Mouse (Mus musculus): Measurements from ENCODE around the gene Tlk2. TPM values are rescaled to one million over a fixed set of nuclear protein-coding genes. Genes with fewer than 3 reads are reported as not detected.

The Tlk2 gene
- polyA plus RNA-seq, 1 experiment: 5.3 TPM

GRCm38 (mm10) chr11:105323530-105323929 is 144.9 kb downstream of the Tlk2 start:
- H3K27ac ChIP-seq (ENCODE audit: insufficient read depth, low read depth, low read length): no peak overlapping the region
- H3K4me3 ChIP-seq (ENCODE audit: low read depth, low read length): no peak overlapping the region
- H3K36me3 ChIP-seq (ENCODE audit: control insufficient read depth, insufficient read depth, low read length): no peaks in the 10 kb centered on the region
- H3K4me1 ChIP-seq (ENCODE audit: control insufficient read depth, insufficient read depth, insufficient read length, low read length): no peaks in the 10 kb centered on the region
- no peaks in the 10 kb centered on the region for H3K27me3 ChIP-seq (ENCODE audit: control insufficient read depth, insufficient read depth, low read length)
- no peak for TF ChIP-seq CTCF (IDR thresholded peaks at IDR 0.05; ENCODE audit: extremely low read depth, insufficient read length, insufficient replicate concordance, low read depth, low read length)
- WGBS: 75% methylated on average over 5 of the region's 5 CpGs

GRCm38 (mm10) chr11:105327101-105327500 is 148.5 kb downstream of the Tlk2 start:
- H3K4me1 ChIP-seq (ENCODE audit: control insufficient read depth, insufficient read depth, insufficient read length, low read length): no peaks in the 10 kb centered on the region

GRCm38 (mm10) chr11:105329962-105330361 is 151.4 kb downstream of the Tlk2 start:
- H3K4me3 ChIP-seq (ENCODE audit: low read depth, low read length): no peak overlapping the region
- no peak overlapping the region for H3K27ac ChIP-seq (ENCODE audit: insufficient read depth, low read depth, low read length)
- no peaks in the 10 kb centered on the region for H3K36me3 ChIP-seq (ENCODE audit: control insufficient read depth, insufficient read depth, low read length)
- WGBS: 51% methylated on average over 9 of the region's 9 CpGs
- H3K27me3 ChIP-seq (ENCODE audit: control insufficient read depth, insufficient read depth, low read length): no peaks in the 10 kb centered on the region
- H3K4me1 ChIP-seq (ENCODE audit: control insufficient read depth, insufficient read depth, insufficient read length, low read length): no peaks in the 10 kb centered on the region
- TF ChIP-seq POLR2A (IDR thresholded peaks at IDR 0.05; ENCODE audit: low read depth, low read length) (no peak), CTCF (IDR thresholded peaks at IDR 0.05; ENCODE audit: extremely low read depth, insufficient read length, insufficient replicate concordance, low read depth, low read length) (no peak)

More at GRCm38 (mm10) chr11:105327101-105327500, 148.5 kb downstream of the Tlk2 start:
- no peak overlapping the region for H3K4me3 ChIP-seq (ENCODE audit: low read depth, low read length)
- no peak overlapping the region for H3K27ac ChIP-seq (ENCODE audit: insufficient read depth, low read depth, low read length)
- TF ChIP-seq CTCF (IDR thresholded peaks at IDR 0.05; ENCODE audit: extremely low read depth, insufficient read length, insufficient replicate concordance, low read depth, low read length) (no peak), POLR2A (IDR thresholded peaks at IDR 0.05; ENCODE audit: low read depth, low read length) (no peak)
- no peaks in the 10 kb centered on the region for H3K27me3 ChIP-seq (ENCODE audit: control insufficient read depth, insufficient read depth, low read length)
- 87% methylated on average over 3 of the region's 3 CpGs for WGBS
- H3K36me3 ChIP-seq (ENCODE audit: control insufficient read depth, insufficient read depth, low read length): no peaks in the 10 kb centered on the region

GRCm38 (mm10) chr11:105331129-105331528 is 152.5 kb downstream of the Tlk2 start:
- no peaks in the 10 kb centered on the region for H3K27me3 ChIP-seq (ENCODE audit: control insufficient read depth, insufficient read depth, low read length)
- H3K4me3 ChIP-seq (ENCODE audit: low read depth, low read length): no peak overlapping the region
- TF ChIP-seq CTCF (IDR thresholded peaks at IDR 0.05; ENCODE audit: extremely low read depth, insufficient read length, insufficient replicate concordance, low read depth, low read length): no peak
- TF ChIP-seq POLR2A (IDR thresholded peaks at IDR 0.05; ENCODE audit: low read depth, low read length): no peak
- H3K27ac ChIP-seq (ENCODE audit: insufficient read depth, low read depth, low read length): no peak overlapping the region
- no peaks in the 10 kb centered on the region for H3K4me1 ChIP-seq (ENCODE audit: control insufficient read depth, insufficient read depth, insufficient read length, low read length)
- no peaks in the 10 kb centered on the region for H3K36me3 ChIP-seq (ENCODE audit: control insufficient read depth, insufficient read depth, low read length)
- WGBS: 65% methylated on average over 3 of the region's 3 CpGs

- no peak overlapping the region for H3K4me3 ChIP-seq (ENCODE audit: low read depth, low read length)
- TF ChIP-seq CTCF (IDR thresholded peaks at IDR 0.05; ENCODE audit: extremely low read depth, insufficient read length, insufficient replicate concordance, low read depth, low read length) (no peak), POLR2A (IDR thresholded peaks at IDR 0.05; ENCODE audit: low read depth, low read length) (no peak)
- 26% methylated on average over 10 of the region's 10 CpGs for WGBS
- no peaks in the 10 kb centered on the region for H3K4me1 ChIP-seq (ENCODE audit: control insufficient read depth, insufficient read depth, insufficient read length, low read length)
- no peaks in the 10 kb centered on the region for H3K27me3 ChIP-seq (ENCODE audit: control insufficient read depth, insufficient read depth, low read length)
- no peaks in the 10 kb centered on the region for H3K36me3 ChIP-seq (ENCODE audit: control insufficient read depth, insufficient read depth, low read length)
- no peak overlapping the region for H3K27ac ChIP-seq (ENCODE audit: insufficient read depth, low read depth, low read length)
These were observed 153.1 kb downstream of the Tlk2 start for GRCm38 (mm10) chr11:105331732-105332131.

GRCm38 (mm10) chr11:105332468-105332867 is 153.9 kb downstream of the Tlk2 start:
- no peaks in the 10 kb centered on the region for H3K36me3 ChIP-seq (ENCODE audit: control insufficient read depth, insufficient read depth, low read length)
- no peaks in the 10 kb centered on the region for H3K4me1 ChIP-seq (ENCODE audit: control insufficient read depth, insufficient read depth, insufficient read length, low read length)
- 57% methylated on average over 8 of the region's 8 CpGs for WGBS
- H3K27ac ChIP-seq (ENCODE audit: insufficient read depth, low read depth, low read length): no peak overlapping the region
- TF ChIP-seq CTCF (IDR thresholded peaks at IDR 0.05; ENCODE audit: extremely low read depth, insufficient read length, insufficient replicate concordance, low read depth, low read length): peak; percentile 23; the same call in 1 of the 2 replicates
- TF ChIP-seq POLR2A (IDR thresholded peaks at IDR 0.05; ENCODE audit: low read depth, low read length): no peak
- H3K27me3 ChIP-seq (ENCODE audit: control insufficient read depth, insufficient read depth, low read length): no peaks in the 10 kb centered on the region
- H3K4me3 ChIP-seq (ENCODE audit: low read depth, low read length): no peak overlapping the region

Other genes starting within 250 kb of the Tlk2 start
- gene Efcab3, start 115.2 kb upstream of the Tlk2 start, polyA plus RNA-seq (2012; rRNA removed): not detected in 2 replicates
- 3.6 and 4.6 TPM in 2 replicates for gene Mettl2, start 52.4 kb upstream of the Tlk2 start, polyA plus RNA-seq (2012; rRNA removed)
- not detected in 2 replicates for gene Gm10842, start 31.9 kb upstream of the Tlk2 start, polyA plus RNA-seq (2012; rRNA removed)
- gene Mrc2, start 113.8 kb downstream of the Tlk2 start, polyA plus RNA-seq (2012; rRNA removed): 3.9 and 6.3 TPM in 2 replicates